Mouse (Mus musculus) telencephalon, adult 2 months (tissue): ENCODE measurements at regions not wholly inside any gene's neighbourhood (a gene's known extent, or its start where the extent isn't known, plus 50 kb on each side); places are given as distances from the start of the nearest gene placed in this dataset.
A peak's percentile ranks its signal among the peaks of the same experiment; 100 is the strongest.
"Not testable (repeated sequence)": the region's sequence is repeated elsewhere in the genome, so short reads cannot be mapped to it uniquely, and the experiment has no call there.

Source experiments
- DNase-seq: peaks from one replicate; pipeline ENCODE4 v3.0.0-alpha.2; 2011; ENCODE audit warnings: low read depth, low spot score

- no peak for DNase-seq
Measured at GRCm38 (mm10) chr14:17057355-17057754, 238.4 kb upstream of the Rarb start.

GRCm38 (mm10) chr14:17055741-17056140 is 236.8 kb upstream of the Rarb start:
- DNase-seq, result no peak

- no peak for DNase-seq
Measured at GRCm38 (mm10) chr14:17054381-17054780, 235.4 kb upstream of the Rarb start.

GRCm38 (mm10) chr14:17046808-17047207 is 227.9 kb upstream of the Rarb start:
- DNase-seq, result no peak

GRCm38 (mm10) chr14:17045426-17046132 is 226.6 kb upstream of the Rarb start:
- no peak for DNase-seq

- DNase-seq, result no peak
Measured at GRCm38 (mm10) chr14:17020603-17021356, 201.8 kb upstream of the Rarb start.

- DNase-seq, result no peak
Measured at GRCm38 (mm10) chr14:17012931-17013330, 194.0 kb upstream of the Rarb start.

- no peak for DNase-seq
Measured at GRCm38 (mm10) chr14:17012200-17012599, 193.2 kb upstream of the Rarb start.

GRCm38 (mm10) chr14:17005194-17006018 is 186.4 kb upstream of the Rarb start:
- DNase-seq, result peak; percentile 17

GRCm38 (mm10) chr14:17004714-17005113 is 185.8 kb upstream of the Rarb start:
- no peak for DNase-seq

GRCm38 (mm10) chr14:16996716-16997115 is 177.8 kb upstream of the Rarb start:
- no peak for DNase-seq

- DNase-seq, result not testable (repeated sequence)
Measured at GRCm38 (mm10) chr14:16970911-16971310, 152.0 kb upstream of the Rarb start.

GRCm38 (mm10) chr14:16964717-16965391 is 145.9 kb upstream of the Rarb start:
- no peak for DNase-seq

- no peak for DNase-seq
Measured at GRCm38 (mm10) chr14:16962216-16962826, 143.4 kb upstream of the Rarb start.

GRCm38 (mm10) chr14:16957802-16958201 is 138.8 kb upstream of the Rarb start:
- DNase-seq, result no peak

- DNase-seq, result no peak
Measured at GRCm38 (mm10) chr14:16954511-16955443, 135.8 kb upstream of the Rarb start.

- no peak for DNase-seq
Measured at GRCm38 (mm10) chr14:16948736-16949135, 129.8 kb upstream of the Rarb start.

GRCm38 (mm10) chr14:16944441-16944840 is 125.5 kb upstream of the Rarb start:
- DNase-seq, result no peak

- DNase-seq, result no peak
Measured at GRCm38 (mm10) chr14:16943531-16943930, 124.6 kb upstream of the Rarb start.

- DNase-seq, result no peak
Measured at GRCm38 (mm10) chr14:16927136-16927535, 108.2 kb upstream of the Rarb start.
